Mouse (Mus musculus) E14TG2a.4 (cell line): ENCODE data around the gene Icos.

Experiments used
- CTCF ChIP-seq: conservative IDR thresholded peaks from 2 replicates; pipeline ENCODE4 v1.5.1; 2014; ENCODE audit warnings: low read length
- NANOG ChIP-seq: IDR thresholded peaks from 2 replicates; pipeline ENCODE4 v1.6.1; 2014; ENCODE audit warnings: borderline replicate concordance, low read length, mixed read lengths

DNA sequence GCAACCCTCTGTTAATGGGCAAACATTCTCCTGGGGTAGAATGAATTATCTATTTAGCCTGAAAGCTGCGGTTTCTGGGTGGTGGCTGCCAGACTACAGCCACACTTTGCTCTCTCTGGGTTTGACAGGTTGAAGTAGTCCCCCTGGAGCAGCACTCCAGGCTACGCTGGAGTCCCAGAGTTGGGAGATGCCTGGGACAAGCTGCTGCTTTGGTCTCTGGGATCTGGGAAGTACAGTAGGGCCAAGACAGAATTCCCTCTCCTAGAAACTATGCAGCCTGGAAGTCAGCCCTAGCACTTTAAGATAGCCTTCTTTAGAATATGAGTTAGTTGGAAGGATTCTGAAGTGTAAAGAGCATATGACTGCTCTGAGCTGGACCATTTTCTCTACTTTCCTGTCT is 21.0 kb downstream of the Icos start:
- TF ChIP-seq CTCF (no peak), NANOG (no peak)
